Mouse (Mus musculus) megakaryocyte, adult 5-6 weeks (primary cell): ENCODE measurements around the gene Srebf1. TPM values are rescaled to one million over a fixed set of nuclear protein-coding genes. Genes with fewer than 3 reads are reported as not detected.

Experiments used
- ATAC-seq: 2 replicates; pipeline ENCODE4 v1.8.0; 2016; ENCODE audit warnings: mild to moderate bottlenecking, inconsistent platforms; ENCODE audit not compliant: poor library complexity, severe bottlenecking
- total RNA-seq, 2 experiments: library from RNA; stranded (forward) in 1 of 2; stranded (reverse) in 1 of 2; fragments of 153-499, 151-499 nt in 1 of 2; fragments of 221-1000, 200-1000 nt in 1 of 2; gene quantifications; 2 replicates each; pipeline versions ENCODE4 v1.2.3 to v1.2.4; 2015 to 2017

The Srebf1 gene
- total RNA-seq (2015), result 27.5 and 37.3 TPM in 2 replicates
- 27.6 and 43.3 TPM in 2 replicates for total RNA-seq (2017)

- peak; percentile 78 for ATAC-seq
Measured at GRCm38 (mm10) chr11:60222469-60223236, at the start of gene Srebf1. Gene Srebf1, minus strand, starts transcription at chr11:60222581.

- ATAC-seq, result no peak
Measured at GRCm38 (mm10) chr11:60268563-60268962, 46.2 kb upstream of the Srebf1 start.

- ATAC-seq, result no peak
Measured at GRCm38 (mm10) chr11:60265271-60265985, 43.0 kb upstream of the Srebf1 start.

GRCm38 (mm10) chr11:60264651-60265050, 42.3 kb upstream of the Srebf1 start:
- no peak for ATAC-seq

GRCm38 (mm10) chr11:60262396-60262795, 40.0 kb upstream of the Srebf1 start:
- ATAC-seq, result no peak

GRCm38 (mm10) chr11:60260743-60261142, 38.4 kb upstream of the Srebf1 start:
- no peak for ATAC-seq

- no peak for ATAC-seq
Measured at GRCm38 (mm10) chr11:60257696-60258095, 35.3 kb upstream of the Srebf1 start.

GRCm38 (mm10) chr11:60256713-60257112, 34.3 kb upstream of the Srebf1 start:
- ATAC-seq, result no peak

- ATAC-seq, result no peak
Measured at GRCm38 (mm10) chr11:60256176-60256681, 33.8 kb upstream of the Srebf1 start.

- ATAC-seq, result no peak
Measured at GRCm38 (mm10) chr11:60255639-60256038, 33.3 kb upstream of the Srebf1 start.

- ATAC-seq, result no peak
Measured at GRCm38 (mm10) chr11:60255181-60255580, 32.8 kb upstream of the Srebf1 start.

GRCm38 (mm10) chr11:60254308-60254707, 31.9 kb upstream of the Srebf1 start:
- ATAC-seq, result no peak

GRCm38 (mm10) chr11:60253546-60253945, 31.2 kb upstream of the Srebf1 start:
- ATAC-seq, result no peak

- peak; percentile 62; the same call in 1 of the 2 replicates for ATAC-seq
Measured at GRCm38 (mm10) chr11:60250971-60251643, 28.7 kb upstream of the Srebf1 start.

- ATAC-seq, result no peak
Measured at GRCm38 (mm10) chr11:60249885-60250284, 27.5 kb upstream of the Srebf1 start.

- no peak for ATAC-seq
Measured at GRCm38 (mm10) chr11:60248596-60249404, 26.4 kb upstream of the Srebf1 start.

GRCm38 (mm10) chr11:60247753-60248550, 25.6 kb upstream of the Srebf1 start:
- ATAC-seq, result no peak

GRCm38 (mm10) chr11:60246077-60246476, 23.7 kb upstream of the Srebf1 start:
- no peak for ATAC-seq

- ATAC-seq, result no peak
Measured at GRCm38 (mm10) chr11:60244503-60245143, 22.2 kb upstream of the Srebf1 start.
